Mouse (Mus musculus) embryonic fibroblast, embryonic 13.5 days (primary cell): Measurements from ENCODE around the gene Agrn.

ENCODE experiments used
- CTCF ChIP-seq: IDR thresholded peaks from 2 replicates; pipeline ENCODE4 v1.5.1; 2011; ENCODE audit warnings: mild to moderate bottlenecking, control low read depth, low read length, moderate library complexity, borderline replicate concordance; ENCODE audit not compliant: insufficient read depth
- POLR2A ChIP-seq: IDR thresholded peaks from 2 replicates; pipeline ENCODE4 v1.6.1; 2011; ENCODE audit warnings: low read depth, mild to moderate bottlenecking, control low read depth, low read length, moderate library complexity

GRCm38 (mm10) chr4:156235360-156235770 is 38.1 kb upstream of the Agrn start:
- TF ChIP-seq CTCF (no peak), POLR2A (no peak)
